Mouse (Mus musculus) neural tube, embryonic 11.5 days (tissue): ENCODE measurements at regions not wholly inside any gene's neighbourhood (a gene's known extent, or its start where the extent isn't known, plus 50 kb on each side); places are given as distances from the start of the nearest gene placed in this dataset.

ENCODE experiments used
- ATAC-seq: fragments of 200-750 bp; cut with Nextera tagmentation; 2 replicates; pipeline ENCODE4 v1.8.0; 2017; ENCODE audit warnings: moderate number of reproducible peaks, mild to moderate bottlenecking, moderate TSS enrichment, moderate library complexity; ENCODE audit not compliant: insufficient read depth, low FRiP score, low TSS enrichment
- DNase-seq: peaks from one replicate; pipeline ENCODE4 v3.0.0-alpha.2; 2015; ENCODE audit warnings: low spot score
- H3K27ac ChIP-seq: fragments of 300-500 bp; sonication (generic); 2 replicates; pipeline ENCODE4 v1.5.1; 2014; ENCODE audit warnings: low read depth, mild to moderate bottlenecking, low read length
- H3K27me3 ChIP-seq: fragments of 300-500 bp; sonication (generic); 2 replicates; pipeline ENCODE4 v1.6.1; 2014; ENCODE audit warnings: mild to moderate bottlenecking, low read length, mixed read lengths; ENCODE audit not compliant: control insufficient read depth, insufficient read depth
- H3K36me3 ChIP-seq: fragments of 300-500 bp; sonication (generic); 2 replicates; pipeline ENCODE4 v1.6.1; 2014; ENCODE audit warnings: mild to moderate bottlenecking, low read length, moderate library complexity, mixed read lengths; ENCODE audit not compliant: control insufficient read depth, insufficient read depth
- H3K4me1 ChIP-seq: fragments of 300-500 bp; sonication (generic); 2 replicates; pipeline ENCODE4 v1.6.1; 2014; ENCODE audit warnings: low read length, mixed read lengths; ENCODE audit not compliant: control insufficient read depth, insufficient read depth
- H3K4me2 ChIP-seq: fragments of 300-500 bp; sonication (generic); 2 replicates; pipeline ENCODE4 v1.6.1; 2014; ENCODE audit warnings: low read depth, mild to moderate bottlenecking, moderate library complexity
- H3K4me3 ChIP-seq: fragments of 300-500 bp; sonication (generic); 2 replicates; pipeline ENCODE4 v1.5.1; 2014; ENCODE audit warnings: low read depth, low read length
- H3K9ac ChIP-seq: fragments of 300-500 bp; sonication (generic); 2 replicates; pipeline ENCODE4 v1.6.1; 2014; ENCODE audit warnings: mild to moderate bottlenecking, low read length
- H3K9me3 ChIP-seq: fragments of 300-500 bp; sonication (generic); 2 replicates; pipeline ENCODE4 v1.6.1; 2016; ENCODE audit warnings: low read length; ENCODE audit not compliant: control insufficient read depth
- WGBS: fragments of 180-500 bp; shearing (Covaris S2); extraction: QIAGEN DNeasy Blood & Tissue Kit; methylation state at CpG from one replicate; pipeline ENCODE4 v1.1.7; 2014; 5-methylcytosine and 5-hydroxymethylcytosine counted together

- no peaks in the 10 kb centered on the region for H3K4me1 ChIP-seq
- H3K4me3 ChIP-seq, result no peak overlapping the region
- no peaks in the 10 kb centered on the region for H3K27me3 ChIP-seq
- no peaks in the 10 kb centered on the region for H3K9me3 ChIP-seq
- no peak overlapping the region for H3K27ac ChIP-seq
- no peaks in the 10 kb centered on the region for H3K36me3 ChIP-seq
- no peak overlapping the region for H3K9ac ChIP-seq
- ATAC-seq, result no peak
- WGBS, result 85% methylated on average over 3 of the region's 3 CpGs
- no peak for DNase-seq
- no peak overlapping the region for H3K4me2 ChIP-seq
Measured at GRCm38 (mm10) chr9:83258986-83259385, 112.5 kb upstream of the Hmgn3 start.

- H3K4me3 ChIP-seq, result no peak overlapping the region
- H3K4me1 ChIP-seq, result no peaks in the 10 kb centered on the region
- H3K9me3 ChIP-seq, result no peaks in the 10 kb centered on the region
- ATAC-seq (no peak), DNase-seq (no peak)
- no peaks in the 10 kb centered on the region for H3K36me3 ChIP-seq
- WGBS, result 91% methylated on average over 3 of the region's 3 CpGs
- H3K4me2 ChIP-seq, result no peak overlapping the region
- H3K27ac ChIP-seq, result no peak overlapping the region
- no peak overlapping the region for H3K9ac ChIP-seq
- H3K27me3 ChIP-seq, result no peaks in the 10 kb centered on the region
Measured at GRCm38 (mm10) chr9:83258476-83258875, 112.0 kb upstream of the Hmgn3 start.

GRCm38 (mm10) chr9:83254356-83254755, 107.9 kb upstream of the Hmgn3 start:
- Histone ChIP-seq H3K4me2 (no peak overlapping the region), H3K9ac (no peak overlapping the region), H3K27me3 (no peaks in the 10 kb centered on the region), H3K36me3 (no peaks in the 10 kb centered on the region), H3K4me3 (no peak overlapping the region), H3K9me3 (no peaks in the 10 kb centered on the region), H3K4me1 (no peaks in the 10 kb centered on the region), H3K27ac (no peak overlapping the region)
- 91% methylated on average over 6 of the region's 6 CpGs for WGBS
- DNase-seq, result no peak
- no peak for ATAC-seq

- no peaks in the 10 kb centered on the region for H3K9me3 ChIP-seq
- H3K9ac ChIP-seq, result no peak overlapping the region
- H3K27ac ChIP-seq, result no peak overlapping the region
- no peaks in the 10 kb centered on the region for H3K36me3 ChIP-seq
- WGBS, result 88% methylated on average over 11 of the region's 11 CpGs
- H3K4me3 ChIP-seq, result no peak overlapping the region
- ATAC-seq (no peak), DNase-seq (no peak)
- H3K4me1 ChIP-seq, result no peaks in the 10 kb centered on the region
- H3K27me3 ChIP-seq, result no peaks in the 10 kb centered on the region
- H3K4me2 ChIP-seq, result no peak overlapping the region
Measured at GRCm38 (mm10) chr9:83253789-83254188, 107.3 kb upstream of the Hmgn3 start.

GRCm38 (mm10) chr9:83251793-83252192, 105.3 kb upstream of the Hmgn3 start:
- Histone ChIP-seq H3K4me3 (no peak overlapping the region), H3K27ac (no peak overlapping the region), H3K36me3 (no peaks in the 10 kb centered on the region), H3K4me1 (no peaks in the 10 kb centered on the region), H3K27me3 (no peaks in the 10 kb centered on the region), H3K4me2 (no peak overlapping the region), H3K9ac (no peak overlapping the region), H3K9me3 (no peaks in the 10 kb centered on the region)
- ATAC-seq (no peak), DNase-seq (no peak)
- 80% methylated on average over 5 of the region's 5 CpGs for WGBS

GRCm38 (mm10) chr9:83249871-83250270, 103.4 kb upstream of the Hmgn3 start:
- no peak overlapping the region for H3K9ac ChIP-seq
- H3K9me3 ChIP-seq, result no peaks in the 10 kb centered on the region
- ATAC-seq (no peak), DNase-seq (no peak)
- WGBS, result 93% methylated on average over 5 of the region's 5 CpGs
- H3K36me3 ChIP-seq, result no peaks in the 10 kb centered on the region
- no peak overlapping the region for H3K4me3 ChIP-seq
- H3K27me3 ChIP-seq, result no peaks in the 10 kb centered on the region
- no peak overlapping the region for H3K27ac ChIP-seq
- no peak overlapping the region for H3K4me2 ChIP-seq
- no peaks in the 10 kb centered on the region for H3K4me1 ChIP-seq

GRCm38 (mm10) chr9:83248164-83248730, 101.8 kb upstream of the Hmgn3 start:
- no peak overlapping the region for H3K27ac ChIP-seq
- whole genome bisulfite sequencing, result 88% methylated on average over 2 of the region's 2 CpGs
- H3K4me3 ChIP-seq, result no peak overlapping the region
- no peaks in the 10 kb centered on the region for H3K36me3 ChIP-seq
- DNase-seq (no peak), ATAC-seq (no peak)
- no peaks in the 10 kb centered on the region for H3K4me1 ChIP-seq
- H3K9me3 ChIP-seq, result no peaks in the 10 kb centered on the region
- H3K27me3 ChIP-seq, result no peaks in the 10 kb centered on the region
- H3K9ac ChIP-seq, result no peak overlapping the region
- H3K4me2 ChIP-seq, result no peak overlapping the region

- Histone ChIP-seq H3K4me3 (no peak overlapping the region), H3K27ac (no peak overlapping the region), H3K4me2 (no peak overlapping the region), H3K4me1 (no peaks in the 10 kb centered on the region), H3K9me3 (no peaks in the 10 kb centered on the region), H3K36me3 (no peaks in the 10 kb centered on the region), H3K9ac (no peak overlapping the region), H3K27me3 (no peaks in the 10 kb centered on the region)
- no peak for ATAC-seq
- no peak for DNase-seq
- 65% methylated on average over 12 of the region's 12 CpGs for WGBS
Measured at GRCm38 (mm10) chr9:83247066-83247668, 100.7 kb upstream of the Hmgn3 start.

GRCm38 (mm10) chr9:83241119-83241518, 94.6 kb upstream of the Hmgn3 start:
- Histone ChIP-seq H3K27ac (no peak overlapping the region), H3K27me3 (no peaks in the 10 kb centered on the region), H3K36me3 (no peaks in the 10 kb centered on the region), H3K9me3 (no peaks in the 10 kb centered on the region), H3K4me3 (no peak overlapping the region), H3K4me1 (no peaks in the 10 kb centered on the region), H3K9ac (no peak overlapping the region), H3K4me2 (no peak overlapping the region)
- DNase-seq (no peak), ATAC-seq (no peak)
- 91% methylated on average over 4 of the region's 4 CpGs for WGBS
